37 mouse cellular contexts compared by ENCODE assay signal in the genomic region with DNA sequence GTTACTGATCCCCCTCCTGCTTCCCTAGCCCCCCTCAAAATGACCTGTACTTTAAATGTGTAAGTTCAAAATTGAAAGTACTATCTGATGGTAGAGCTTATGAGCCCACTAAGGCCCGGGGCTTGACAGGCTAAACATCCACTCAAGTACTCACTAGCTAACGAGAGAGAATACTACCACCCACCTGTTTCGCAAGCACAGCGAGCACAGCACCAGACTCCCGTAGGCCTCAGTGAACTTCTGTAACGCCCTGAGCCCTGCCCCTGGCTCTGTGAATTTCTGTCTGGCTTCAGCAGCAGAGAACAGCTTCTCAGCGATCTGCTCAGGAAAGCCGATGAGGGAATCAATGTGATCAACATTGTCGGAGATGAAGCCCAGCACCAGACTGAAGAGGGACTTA. TPM values are rescaled to one million over a fixed set of nuclear protein-coding genes. Genes with fewer than 3 reads are reported as not detected.
DNase-seq lines count a peak whose midpoint lies in the region; ATAC-seq and TF ChIP-seq lines count a peak whose summit lies in the region.
"Had no signal": no experiment of that assay in that cellular context is flagged by ENCODE, and none has a peak within 500 bp of the region (broad histone marks: within the 10 kb centered on the region; RNA-seq: fewer than 3 reads in every experiment).

No protein-coding gene starts in this region.

- 62% methylated on average over 9 of the region's 9 CpGs for WGBS in heart, embryonic 15.5 days
- WGBS in heart, embryonic 11.5 days (ENCODE audit: insufficient replicate concordance), result 71% methylated on average over 9 of the region's 9 CpGs

- H3K27ac ChIP-seq in heart, embryonic 15.5 days, result peak overlapping the region; percentile 55; the same call in 1 of the 2 replicates
- no peak overlapping the region for H3K27ac ChIP-seq in heart, embryonic 11.5 days (ENCODE audit: low read depth, low read length)
- H3K27ac ChIP-seq in layer of hippocampus, adult 2 months, result peak overlapping the region; percentile 66
- H3K27ac ChIP-seq: embryonic facial prominence, embryonic 10.5 days; embryonic facial prominence, embryonic 15.5 days; forebrain, embryonic 13.5 days; heart, adult 2 months; hindbrain, embryonic 15.5 days; limb, embryonic 12.5 days; liver, embryonic 14.5 days; lung, embryonic 15.5 days; midbrain, embryonic 15.5 days; neural tube, embryonic 15.5 days; stomach, embryonic 15.5 days had no signal

- H3K9me3 ChIP-seq in heart, embryonic 15.5 days (replicated peaks), result no peaks in the 10 kb centered on the region
- H3K9me3 ChIP-seq in heart, embryonic 11.5 days (replicated peaks; ENCODE audit: control insufficient read depth, low read length), result no peaks in the 10 kb centered on the region
- H3K9me3 ChIP-seq: embryonic facial prominence, embryonic 10.5 days; embryonic facial prominence, embryonic 15.5 days; forebrain, embryonic 13.5 days; hindbrain, embryonic 15.5 days; limb, embryonic 12.5 days; lung, embryonic 15.5 days; midbrain, embryonic 15.5 days; neural tube, embryonic 15.5 days; stomach, embryonic 15.5 days had no signal

- no peaks in the 10 kb centered on the region for H3K36me3 ChIP-seq in heart, embryonic 15.5 days
- H3K36me3 ChIP-seq in heart, embryonic 11.5 days (ENCODE audit: control insufficient read depth, insufficient read depth, low read length), result peaks cover 5% of the 10 kb centered on the region

- H3K27me3 ChIP-seq in heart, embryonic 15.5 days, result no peaks in the 10 kb centered on the region
- H3K27me3 ChIP-seq in heart, embryonic 11.5 days (ENCODE audit: control insufficient read depth, insufficient read depth, low read length), result no peaks in the 10 kb centered on the region
- H3K27me3 ChIP-seq: embryonic facial prominence, embryonic 15.5 days; forebrain, embryonic 13.5 days; hindbrain, embryonic 15.5 days; limb, embryonic 12.5 days; lung, embryonic 15.5 days; midbrain, embryonic 15.5 days; neural tube, embryonic 15.5 days; stomach, embryonic 15.5 days had no signal

- no peak for ATAC-seq in heart, embryonic 15.5 days (replicated peaks; ENCODE audit: insufficient number of reproducible peaks, insufficient read depth, low FRiP score, low read depth)
- no peak for ATAC-seq in heart, embryonic 11.5 days (replicated peaks; ENCODE audit: insufficient number of reproducible peaks, low FRiP score, low TSS enrichment)
- ATAC-seq: activated CD4-positive, CD25-positive, alpha-beta regulatory T cell, adult 4 months; forebrain, embryonic 13.5 days; inflammation-experienced regulatory T-cells, adult 6 months; midbrain, embryonic 15.5 days had no signal

- no peak for TF ChIP-seq CTCF in layer of hippocampus, adult 2 months (conservative IDR thresholded peaks at IDR 0.05)

- H3K4me3 ChIP-seq in heart, embryonic 15.5 days, result no peak overlapping the region
- no peak overlapping the region for H3K4me3 ChIP-seq in heart, embryonic 11.5 days (ENCODE audit: low read depth, low read length)
- no peak overlapping the region; the same call in 1 of the 2 replicates for H3K4me3 ChIP-seq in layer of hippocampus, adult 2 months
- H3K4me3 ChIP-seq: embryonic facial prominence, embryonic 10.5 days; embryonic facial prominence, embryonic 15.5 days; forebrain, embryonic 13.5 days; heart, adult 2 months; hindbrain, embryonic 15.5 days; limb, embryonic 12.5 days; lung, embryonic 15.5 days; midbrain, embryonic 15.5 days; neural tube, embryonic 15.5 days; stomach, embryonic 15.5 days had no signal

- H3K4me2 ChIP-seq in heart, embryonic 15.5 days, result no peak overlapping the region
- no peak overlapping the region for H3K4me2 ChIP-seq in heart, embryonic 11.5 days
- H3K4me2 ChIP-seq: embryonic facial prominence, embryonic 15.5 days; forebrain, embryonic 13.5 days; hindbrain, embryonic 15.5 days; limb, embryonic 12.5 days; lung, embryonic 15.5 days; midbrain, embryonic 15.5 days; neural tube, embryonic 15.5 days; stomach, embryonic 15.5 days had no signal

- intact Hi-C loops in left cerebral cortex, postnatal 4 days (cut with DNase I), result no loop called here

- no peak overlapping the region for H3K9ac ChIP-seq in heart, embryonic 15.5 days
- no peak overlapping the region for H3K9ac ChIP-seq in heart, embryonic 11.5 days (ENCODE audit: low read depth, low read length)
- H3K9ac ChIP-seq: embryonic facial prominence, embryonic 15.5 days; forebrain, embryonic 13.5 days; hindbrain, embryonic 15.5 days; limb, embryonic 12.5 days; liver, embryonic 14.5 days; lung, embryonic 15.5 days; midbrain, embryonic 15.5 days; neural tube, embryonic 15.5 days; stomach, embryonic 15.5 days had no signal

- no peak for DNase-seq in layer of hippocampus, adult 2 months (ENCODE audit: low spot score in 2 of 2)
- DNase-seq in layer of hippocampus, adult 9-10 months (ENCODE audit: low spot score), result no peak
- DNase-seq in NIH3T3 (ENCODE audit: low read depth) (peak; percentile 29), adipocyte (ENCODE audit: low spot score) (peak; percentile 45)
- DNase-seq in frontal cortex, postnatal 10 days (ENCODE audit: low spot score in 2 of 2), result no peak
- no peak for DNase-seq in left cerebral cortex, postnatal 4 days
- DNase-seq: adrenal gland, adult 8-10 months; B cell, adult 2 months; cerebellum, adult 8-10 months; cerebellum, postnatal 25 days; gastrocnemius, postnatal 36 days; kidney, adult 2 months; kidney, postnatal 10 days; retina, postnatal 1 day; right cerebral cortex, postnatal 14 days; thymus, postnatal 14 days had no signal

- peaks cover 67% of the 10 kb centered on the region for H3K4me1 ChIP-seq in heart, embryonic 15.5 days (replicated peaks)
- H3K4me1 ChIP-seq in heart, embryonic 11.5 days (ENCODE audit: control insufficient read depth, insufficient read depth, low read length), result peaks cover 55% of the 10 kb centered on the region

RNA-seq across cellular contexts. Expression of a gene that starts 6.2 kb away (rescaled TPM):
- polyA plus RNA-seq in heart, embryonic 15.5 days (2015; fragmentation: Nextera tagmentation; extraction: Ambion mirVana), result 38.8 and 50.1 TPM in 2 replicates
- 70.4 and 79.3 TPM in 2 replicates for polyA plus RNA-seq in heart, embryonic 11.5 days (2014; fragmentation: Nextera tagmentation; extraction: Ambion mirVana)
- total RNA-seq in layer of hippocampus, adult 2 months (2021), result 10 to 100 TPM; 31.7 to 33.4 TPM
- total RNA-seq in left cerebral cortex, postnatal 4 days (2021), result 10 to 100 TPM; 40.3 to 44.8 TPM

RNA-seq across cellular contexts. Expression of a gene that starts 6.3 kb away (rescaled TPM):
- polyA plus RNA-seq in heart, embryonic 15.5 days (2015; fragmentation: Nextera tagmentation; extraction: Ambion mirVana), result 26.9 and 40.2 TPM in 2 replicates
- 35.1 and 38.7 TPM in 2 replicates for polyA plus RNA-seq in heart, embryonic 11.5 days (2014; fragmentation: Nextera tagmentation; extraction: Ambion mirVana)
- 10 to 100 TPM; 22.9 to 26.0 TPM for total RNA-seq in layer of hippocampus, adult 2 months (2021)
- total RNA-seq in left cerebral cortex, postnatal 4 days (2021), result 10 to 100 TPM; 14.8 to 20.0 TPM

RNA-seq across cellular contexts. Expression of a gene that starts 38.1 kb away (rescaled TPM):
- not detected in 2 replicates for polyA plus RNA-seq in heart, embryonic 15.5 days (2015; fragmentation: Nextera tagmentation; extraction: Ambion mirVana)
- not detected in 2 replicates for polyA plus RNA-seq in heart, embryonic 11.5 days (2014; fragmentation: Nextera tagmentation; extraction: Ambion mirVana)
- total RNA-seq in layer of hippocampus, adult 2 months (2021), result not detected
- total RNA-seq in left cerebral cortex, postnatal 4 days (2021), result not detected
- total RNA-seq: adrenal gland, adult 8-10 months; adrenal gland, postnatal 4 days; gastrocnemius, postnatal 36 days; heart, adult 2 months; layer of hippocampus, postnatal 10 days; left cerebral cortex, adult 18-20 months had no signal
- polyA plus RNA-seq: embryonic facial prominence, embryonic 10.5 days; forebrain, embryonic 13.5 days; hindbrain, embryonic 15.5 days; kidney, adult 2 months; limb, embryonic 12.5 days; liver, embryonic 14.5 days; lung, embryonic 15.5 days; midbrain, embryonic 15.5 days; neural tube, embryonic 15.5 days; stomach, embryonic 15.5 days had no signal

RNA-seq across cellular contexts. Expression of a gene that starts 59.9 kb away (rescaled TPM):
- polyA plus RNA-seq in heart, embryonic 15.5 days (2015; fragmentation: Nextera tagmentation; extraction: Ambion mirVana), result 0.51 TPM in 1 of 2 replicates, not detected in the other
- polyA plus RNA-seq in heart, embryonic 11.5 days (2014; fragmentation: Nextera tagmentation; extraction: Ambion mirVana), result not detected in 2 replicates
- total RNA-seq in layer of hippocampus, adult 2 months (2021), result not detected
- total RNA-seq in left cerebral cortex, postnatal 4 days (2021), result not detected
- total RNA-seq: adrenal gland, adult 8-10 months; gastrocnemius, postnatal 36 days; heart, adult 2 months; hematopoietic stem cell, adult 5-6 weeks; layer of hippocampus, postnatal 10 days; left cerebral cortex, adult 18-20 months; left cerebral cortex, postnatal 14 days had no signal
- polyA plus RNA-seq: activated CD4-positive, CD25-positive, alpha-beta regulatory T cell, adult 4 months; embryonic facial prominence, embryonic 10.5 days; forebrain, embryonic 13.5 days; heart, adult 2 months; hindbrain, embryonic 15.5 days; inflammation-experienced regulatory T-cells, adult 6 months; limb, embryonic 12.5 days; liver, embryonic 14.5 days; midbrain, embryonic 15.5 days; neural tube, embryonic 15.5 days; urinary bladder, adult 2 months had no signal

Comparison
In these comparisons a context has a peak if more than half of its experiments do, and no peak if none do; other contexts are left out.
1. DNase-seq: peak in NIH3T3 (single experiment) and adipocyte (single experiment); none in layer of hippocampus, adult 2 months (0 of 2), layer of hippocampus, adult 9-10 months (single experiment), frontal cortex, postnatal 10 days (0 of 2) and left cerebral cortex, postnatal 4 days (single experiment).